Mouse (Mus musculus) MEL (cell line): ENCODE measurements around the gene Pde4b.

ENCODE experiments used
- CTCF ChIP-seq, 3 experiments: IDR thresholded peaks in 2 of 3; conservative IDR thresholded peaks in 1 of 3; 2 replicates each; pipeline ENCODE4 v1.5.1; 2011 to 2012; ENCODE audit warnings: low read length in 3 of 3, low read depth in 2 of 3, mild to moderate bottlenecking in 2 of 3, improper control_type of control experiment in 1 of 3, inconsistent platforms in 1 of 3, mixed read lengths in 1 of 3, moderate library complexity in 1 of 3; ENCODE audit not compliant: control insufficient read depth in 1 of 3, insufficient read depth in 1 of 3, poor library complexity in 1 of 3, severe bottlenecking in 1 of 3
- EP300 ChIP-seq, 2 experiments: IDR thresholded peaks; 2 replicates each; pipeline ENCODE4 v1.6.1; 2011; ENCODE audit warnings: improper control_type of control experiment in 2 of 2, low read length in 2 of 2, low read depth in 1 of 2, mild to moderate bottlenecking in 1 of 2
- MYB ChIP-seq: IDR thresholded peaks from 2 replicates; pipeline ENCODE4 v1.6.1; 2011; ENCODE audit warnings: mild to moderate bottlenecking, low read depth, low read length, improper control_type of control experiment
- POLR2A ChIP-seq, 2 experiments: IDR thresholded peaks; 2 replicates each; pipeline ENCODE4 v1.6.1; 2011 to 2012; ENCODE audit warnings: low read length in 2 of 2, mild to moderate bottlenecking in 2 of 2, control low read depth in 1 of 2, improper control_type of control experiment in 1 of 2, low read depth in 1 of 2, moderate library complexity in 1 of 2; ENCODE audit not compliant: control insufficient read depth in 1 of 2, insufficient read depth in 1 of 2, poor library complexity in 1 of 2
- ZC3H11A ChIP-seq: IDR thresholded peaks from 2 replicates; pipeline ENCODE4 v1.6.1; 2012; ENCODE audit warnings: low read depth, mild to moderate bottlenecking, inconsistent platforms, low read length, improper control_type of control experiment
- ZKSCAN1 ChIP-seq: IDR thresholded peaks from 2 replicates; pipeline ENCODE4 v1.6.1; 2012; ENCODE audit warnings: low read depth, mild to moderate bottlenecking, inconsistent platforms, low read length, improper control_type of control experiment, moderate library complexity

- TF ChIP-seq MYB: no peak
- TF ChIP-seq CTCF (IDR thresholded peaks at IDR 0.05 in 2 of 3, conservative IDR thresholded peaks at IDR 0.05 in 1 of 3; ENCODE audit: control insufficient read depth in 1 of 3, insufficient read depth in 1 of 3, low read depth in 2 of 3, low read length in 3 of 3, poor library complexity in 1 of 3, severe bottlenecking in 1 of 3): no peak
- no peak for TF ChIP-seq ZKSCAN1
- TF ChIP-seq ZC3H11A: no peak
- no peak for TF ChIP-seq EP300 (IDR thresholded peaks at IDR 0.05; ENCODE audit: low read depth in 1 of 2, low read length in 2 of 2)
- TF ChIP-seq POLR2A (IDR thresholded peaks at IDR 0.05; ENCODE audit: control insufficient read depth in 1 of 2, insufficient read depth in 1 of 2, low read depth in 1 of 2, low read length in 2 of 2, poor library complexity in 1 of 2): no peak
Observed at GRCm38 (mm10) chr4:102209773-102210172, 122.4 kb downstream of the Pde4b start.
